Mouse (Mus musculus) testis, postnatal 10 days (tissue): ENCODE measurements around the gene Ms4a14.
"Not testable (repeated sequence)": the region's sequence is repeated elsewhere in the genome, so short reads cannot be mapped to it uniquely, and the experiment has no call there.

ENCODE experiments used
- DNase-seq: peaks from one replicate; pipeline ENCODE4 v3.0.0; 2021; ENCODE audit warnings: low spot score

Ms4a14 gene

GRCm38 (mm10) chr19:11262932-11263331 is 51.3 kb downstream of the Ms4a14 start:
- DNase-seq, result not testable (repeated sequence)

- no peak for DNase-seq
These were observed 52.7 kb downstream of the Ms4a14 start for GRCm38 (mm10) chr19:11261522-11261921.
